Mouse (Mus musculus): ENCODE results near the gene Lsamp. TPM values are rescaled to one million over a fixed set of nuclear protein-coding genes. Genes with fewer than 3 reads are reported as not detected.

Lsamp gene
- polyA plus RNA-seq, 1 experiment from 2014 or later = 0.04 TPM

- H3K27me3 ChIP-seq (ENCODE audit: insufficient read depth, low read length) = 0 out of 2 replicates have a peak, but pooled peaks cover 3% of the 10 kb centered on the region
- H3K9me3 ChIP-seq (ENCODE audit: low read length) = no peaks in the 10 kb centered on the region
- H3K27ac ChIP-seq (ENCODE audit: low read depth) = no peak overlapping the region
- ATAC-seq (no peak), DNase-seq (no peak)
- H3K4me2 ChIP-seq (ENCODE audit: low read depth, low read length) = peak overlapping the region; percentile 77
- no peaks in the 10 kb centered on the region for H3K36me3 ChIP-seq (replicated peaks; ENCODE audit: insufficient read depth, low read length)
- TF ChIP-seq EP300 (IDR thresholded peaks at IDR 0.05; ENCODE audit: low read depth) (no peak), CTCF (IDR thresholded peaks at IDR 0.05; ENCODE audit: low read depth) (no peak)
- WGBS (ENCODE audit: insufficient replicate concordance) = 42% methylated on average over 14 of the region's 14 CpGs
- peak overlapping the region; percentile 43 for H3K4me3 ChIP-seq (ENCODE audit: low read depth, low read length)
- no peak overlapping the region for H3K9ac ChIP-seq (replicated peaks)
- H3K4me1 ChIP-seq (ENCODE audit: insufficient read depth) = no peaks in the 10 kb centered on the region; the same call in 1 of the 2 replicates
Observed at GRCm38 (mm10) chr16:42189431-42190081, 2205.4 kb downstream of the Lsamp start.

GRCm38 (mm10) chr16:42190114-42191045 lies 2206.2 kb downstream of the Lsamp start:
- peak overlapping the region; percentile 58 for H3K27ac ChIP-seq (ENCODE audit: low read depth)
- peak overlapping the region; percentile 77 for H3K4me2 ChIP-seq (ENCODE audit: low read depth, low read length)

More at GRCm38 (mm10) chr16:42190114-42191045, 2206.2 kb downstream of the Lsamp start:
- Histone ChIP-seq H3K9ac (replicated peaks) (peak overlapping the region; percentile 52; the same call in 1 of the 2 replicates), H3K4me3 (ENCODE audit: low read depth, low read length) (peak overlapping the region; percentile 43), H3K4me1 (ENCODE audit: insufficient read depth) (no peaks in the 10 kb centered on the region; the same call in 1 of the 2 replicates), H3K9me3 (ENCODE audit: low read length) (no peaks in the 10 kb centered on the region), H3K27me3 (ENCODE audit: insufficient read depth, low read length) (0 out of 2 replicates have a peak, but pooled peaks cover 3% of the 10 kb centered on the region), H3K36me3 (replicated peaks; ENCODE audit: insufficient read depth, low read length) (no peaks in the 10 kb centered on the region)
- 2% methylated on average over 40 of the region's 44 CpGs for WGBS (ENCODE audit: insufficient replicate concordance)
- peak; percentile 91 for ATAC-seq
- TF ChIP-seq EP300 (IDR thresholded peaks at IDR 0.05; ENCODE audit: low read depth) (no peak), CTCF (IDR thresholded peaks at IDR 0.05; ENCODE audit: low read depth) (peak; percentile 77)
- peak; percentile 80 for DNase-seq

Small RNA genes lying within 50 kb of the gene (microRNA-seq; reads per million reads assigned to microRNA genes)
- gene Gm27887 = not detected
- not detected for gene Gm47276
